Mouse (Mus musculus) bone marrow macrophage, adult 2 months (primary cell): Measurements from ENCODE around the gene Dusp2.

ENCODE experiments used
- CTCF ChIP-seq: IDR thresholded peaks from 2 replicates; pipeline ENCODE4 v1.5.1; 2012; ENCODE audit warnings: low read depth, mild to moderate bottlenecking, low read length, moderate library complexity
- POLR2A ChIP-seq: IDR thresholded peaks from 2 replicates; pipeline ENCODE4 v1.6.1; 2012; ENCODE audit warnings: mild to moderate bottlenecking, low read depth, low read length, borderline replicate concordance

DNA sequence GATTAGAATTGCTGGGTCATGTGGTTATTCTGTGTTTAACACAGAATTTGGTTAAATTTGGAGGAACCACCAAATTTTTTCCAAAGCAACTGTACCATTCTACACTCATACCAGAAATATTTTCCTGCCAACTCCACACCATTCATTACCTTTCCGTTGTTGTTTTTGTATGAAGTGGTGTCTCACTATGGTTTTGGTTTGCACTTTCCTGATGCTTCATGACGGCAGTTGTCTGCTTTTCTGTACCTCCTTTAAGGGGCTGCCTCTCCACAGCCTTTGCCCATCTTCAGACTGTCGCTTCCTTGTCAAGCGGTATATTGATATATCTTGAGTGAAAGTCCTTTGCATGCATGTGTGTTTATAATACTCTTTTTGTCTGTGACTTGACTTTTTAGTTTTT is 23.2 kb upstream of the Dusp2 start:
- TF ChIP-seq CTCF (no peak), POLR2A (no peak)
